Mouse (Mus musculus): ENCODE measurements around the gene Ric8a. TPM values are rescaled to one million over a fixed set of nuclear protein-coding genes. Genes with fewer than 3 reads are reported as not detected.
"Not testable (repeated sequence)": the region's sequence is repeated elsewhere in the genome, so short reads cannot be mapped to it uniquely, and the experiment has no call there.

Ric8a gene
- polyA plus RNA-seq, 1 experiment, result 71.1 TPM

DNA sequence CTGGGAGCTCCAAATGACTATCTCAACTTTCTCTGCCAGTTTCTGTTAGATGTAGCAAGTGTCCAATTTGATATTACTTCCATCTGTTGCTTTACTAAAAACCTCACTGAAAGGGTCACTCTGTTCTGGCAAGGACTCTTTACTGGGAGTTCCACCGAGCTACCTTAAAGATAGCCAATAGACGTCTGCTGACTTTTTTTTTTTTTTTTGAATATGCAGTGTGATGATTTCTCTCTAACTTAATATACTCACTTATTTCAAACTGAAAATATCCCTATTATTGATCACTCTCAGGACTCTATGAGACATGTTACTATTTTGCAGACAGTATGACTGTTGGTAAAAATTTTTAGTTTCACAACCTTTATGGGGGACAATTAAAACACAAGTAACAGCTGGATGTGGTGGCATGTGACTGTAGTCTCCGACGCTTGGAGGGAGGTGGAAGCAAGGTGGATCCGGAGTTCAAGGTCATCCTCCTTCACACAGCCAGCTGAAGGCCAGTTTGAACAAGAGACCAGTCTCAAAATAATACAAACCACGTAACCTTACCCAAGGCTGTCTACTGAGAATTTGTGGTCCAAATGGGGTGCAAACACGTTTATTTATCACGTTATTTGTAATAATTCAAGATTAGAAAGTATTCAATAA, 24.2 kb downstream of the Ric8a start:
- 4% methylated on average over 8 of the region's 8 CpGs for WGBS
- peak overlapping the region; percentile 76; the same call in 1 of the 2 replicates for H3K27ac ChIP-seq (ENCODE audit: insufficient read depth, low read length)
- TF ChIP-seq CTCF (IDR thresholded peaks at IDR 0.05; ENCODE audit: borderline replicate concordance, insufficient read depth, low read depth, low read length) (no peak), POLR2A (IDR thresholded peaks at IDR 0.05; ENCODE audit: borderline replicate concordance, insufficient read depth, low read length) (no peak)

DNA sequence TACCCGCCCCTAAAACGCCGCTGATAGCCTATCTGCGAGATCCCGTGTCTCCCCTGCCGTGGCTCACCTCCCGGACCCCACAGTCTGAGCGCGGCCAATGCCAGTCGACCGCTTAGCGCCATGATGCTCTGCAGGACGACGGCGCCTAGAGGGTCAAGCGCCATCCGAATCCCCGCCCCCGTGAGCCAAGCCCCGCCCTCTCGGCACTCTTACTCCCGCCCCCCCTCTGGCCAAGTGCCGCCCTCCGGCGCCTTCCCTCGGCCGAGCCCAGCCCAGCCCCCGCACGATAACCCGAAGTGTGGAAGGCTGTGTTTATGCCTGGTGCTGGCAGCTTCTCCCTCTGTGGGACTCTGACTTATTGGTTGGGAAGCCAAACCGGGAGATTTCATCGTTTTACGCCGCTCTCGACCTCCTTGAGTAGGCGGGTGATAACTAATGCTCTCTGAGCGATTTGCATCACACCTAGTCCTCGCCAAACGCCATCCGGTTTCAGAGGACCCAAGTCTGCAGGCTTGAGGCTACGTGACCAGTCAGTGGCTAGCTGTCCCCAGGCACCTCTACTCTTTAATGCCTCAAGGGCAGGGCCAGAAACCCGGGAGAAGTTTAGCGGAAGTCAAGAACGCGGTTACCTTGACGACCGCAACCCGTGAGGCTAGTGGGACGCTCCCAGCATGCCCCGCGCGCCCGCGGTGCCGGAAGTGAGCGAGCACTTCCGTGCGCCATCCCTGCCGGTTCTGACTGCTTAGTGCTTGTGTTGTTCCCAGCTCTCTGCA, 25.1 kb downstream of the Ric8a start, which contains the start of the genes Psmd13 and Sirt3:
TSS of gene Psmd13 (plus strand) at position 273 of the 773 bp plus-strand sequence.
TSS of gene Sirt3 (minus strand) at position 614 of the 773 bp plus-strand sequence.
- Histone ChIP-seq H3K4me3 (replicated peaks; ENCODE audit: insufficient read depth, low read depth, low read length) (peak within 1 kb of the TSS; percentile 98), H3K27me3 (ENCODE audit: control insufficient read depth, insufficient read depth, low read length) (no peaks in the 10 kb centered on the region), H3K27ac (ENCODE audit: insufficient read depth, low read length) (peak within 1 kb of the TSS; percentile 76), H3K4me1 (ENCODE audit: control insufficient read depth, insufficient read depth, low read length) (no peaks in the 10 kb centered on the region; the same call in 1 of the 2 replicates)
- DNase-seq, result peak; percentile 93 to 94
- TF ChIP-seq CTCF (IDR thresholded peaks at IDR 0.05; ENCODE audit: borderline replicate concordance, insufficient read depth, low read depth, low read length) (no peak), POLR2A (IDR thresholded peaks at IDR 0.05; ENCODE audit: borderline replicate concordance, insufficient read depth, low read length) (peak; percentile 82)
- WGBS, result under 1% methylated on average over 58 of the region's 59 CpGs

More for the DNA sequence above, 24.2 kb downstream of the Ric8a start:
- Histone ChIP-seq H3K4me3 (replicated peaks; ENCODE audit: insufficient read depth, low read depth, low read length) (peak overlapping the region; percentile 98), H3K4me1 (ENCODE audit: control insufficient read depth, insufficient read depth, low read length) (no peaks in the 10 kb centered on the region; the same call in 1 of the 2 replicates), H3K27me3 (ENCODE audit: control insufficient read depth, insufficient read depth, low read length) (no peaks in the 10 kb centered on the region)
- no peak for DNase-seq

DNA sequence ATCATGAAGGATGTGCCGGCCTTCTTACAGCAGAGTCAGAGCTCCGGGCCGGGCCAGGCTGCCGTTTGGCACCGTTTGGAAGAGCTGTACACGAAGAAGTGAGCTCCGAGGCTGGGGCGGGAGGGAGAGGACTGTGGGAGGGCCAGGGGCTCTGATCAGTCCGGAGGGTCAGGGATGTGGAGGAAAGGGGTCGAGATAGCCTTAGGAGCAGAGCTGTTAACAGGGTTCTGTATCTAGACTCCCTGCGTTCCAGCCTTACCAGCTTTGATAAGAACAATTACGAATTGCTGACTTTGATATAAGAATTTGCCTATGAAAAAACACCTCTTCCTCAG, 25.7 kb downstream of the Ric8a start:
- TF ChIP-seq CTCF (IDR thresholded peaks at IDR 0.05; ENCODE audit: borderline replicate concordance, insufficient read depth, low read depth, low read length), result no peak
- no peak for TF ChIP-seq POLR2A (IDR thresholded peaks at IDR 0.05; ENCODE audit: borderline replicate concordance, insufficient read depth, low read length)
- DNase-seq, result no peak
- Histone ChIP-seq H3K4me3 (replicated peaks; ENCODE audit: insufficient read depth, low read depth, low read length) (peak overlapping the region; percentile 98), H3K27me3 (ENCODE audit: control insufficient read depth, insufficient read depth, low read length) (no peaks in the 10 kb centered on the region), H3K27ac (ENCODE audit: insufficient read depth, low read length) (no peak overlapping the region), H3K4me1 (ENCODE audit: control insufficient read depth, insufficient read depth, low read length) (no peaks in the 10 kb centered on the region; the same call in 1 of the 2 replicates)
- WGBS, result under 1% methylated on average over 12 of the region's 12 CpGs

DNA sequence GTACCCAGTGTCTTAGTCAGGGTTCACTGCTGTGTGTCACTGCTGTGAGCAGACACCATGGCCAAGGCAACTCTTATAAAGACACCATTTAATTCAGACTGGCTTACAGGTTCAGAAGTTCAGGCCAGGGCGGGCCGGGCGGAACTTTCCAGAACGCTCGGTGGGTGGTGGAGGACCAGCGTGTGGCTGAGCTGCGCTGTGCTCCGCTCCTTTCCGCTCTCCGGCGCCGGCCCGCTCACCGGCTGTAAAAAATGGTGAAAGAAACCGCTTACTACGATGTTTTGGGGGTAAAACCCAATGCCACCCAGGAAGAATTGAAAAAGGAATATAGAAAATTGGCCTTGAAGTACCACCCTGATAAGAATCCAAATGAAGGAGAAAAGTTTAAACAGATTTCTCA, 33.9 kb downstream of the Ric8a start:
- not testable (repeated sequence) for H3K4me3 ChIP-seq (replicated peaks; ENCODE audit: insufficient read depth, low read depth, low read length); DNase-seq; H3K4me1 ChIP-seq (ENCODE audit: control insufficient read depth, insufficient read depth, low read length); H3K27me3 ChIP-seq (ENCODE audit: control insufficient read depth, insufficient read depth, low read length); H3K27ac ChIP-seq (ENCODE audit: insufficient read depth, low read length)
- 96% methylated on average over 16 of the region's 16 CpGs for WGBS

DNA sequence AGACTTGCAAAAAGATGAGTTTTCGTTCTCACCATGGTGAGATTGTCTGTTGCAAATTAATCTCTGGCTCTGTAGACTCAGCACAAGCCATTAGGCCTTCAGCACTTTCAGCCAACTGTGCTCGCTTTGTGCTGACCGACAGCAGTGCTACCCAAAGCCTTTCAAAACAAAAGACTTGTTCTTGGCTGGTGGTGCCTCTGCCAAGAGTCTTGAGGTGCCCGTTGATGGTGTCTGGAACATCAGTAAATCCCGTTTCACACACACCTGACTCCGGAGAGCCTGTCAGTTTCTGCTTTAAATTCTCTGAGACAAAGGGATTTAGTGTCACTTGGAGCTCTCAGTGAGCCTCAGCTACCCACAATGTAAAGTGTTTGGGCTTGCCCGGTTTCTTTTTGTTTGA, 37.3 kb downstream of the Ric8a start:
- TF ChIP-seq CTCF (IDR thresholded peaks at IDR 0.05; ENCODE audit: borderline replicate concordance, insufficient read depth, low read depth, low read length) (no peak), POLR2A (IDR thresholded peaks at IDR 0.05; ENCODE audit: borderline replicate concordance, insufficient read depth, low read length) (no peak)
- WGBS, result 82% methylated on average over 7 of the region's 7 CpGs

DNA sequence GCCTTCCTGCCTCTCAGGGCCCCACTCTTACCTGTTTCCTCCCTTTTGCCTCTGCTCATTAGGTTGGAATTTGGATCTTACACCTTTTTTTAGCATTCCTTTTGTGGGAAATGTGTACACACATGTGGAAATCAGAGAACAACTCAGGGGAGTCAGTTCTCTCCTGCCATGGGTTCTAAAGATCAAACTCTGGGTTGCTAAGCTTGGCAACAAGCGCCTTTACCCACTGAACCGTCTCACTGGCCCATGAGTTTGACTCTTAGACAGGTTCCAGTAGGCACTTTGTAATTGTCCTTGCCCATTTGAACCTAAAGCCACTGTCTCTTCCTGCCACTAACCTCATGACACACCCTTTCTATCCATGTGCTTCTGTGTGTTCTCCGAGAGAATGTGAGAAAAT, 37.9 kb downstream of the Ric8a start:
- Histone ChIP-seq H3K27ac (ENCODE audit: insufficient read depth, low read length) (no peak overlapping the region), H3K27me3 (ENCODE audit: control insufficient read depth, insufficient read depth, low read length) (no peaks in the 10 kb centered on the region), H3K4me3 (replicated peaks; ENCODE audit: insufficient read depth, low read depth, low read length) (no peak overlapping the region), H3K4me1 (ENCODE audit: control insufficient read depth, insufficient read depth, low read length) (no peaks in the 10 kb centered on the region)
- DNase-seq, result no peak
- no peak for TF ChIP-seq CTCF (IDR thresholded peaks at IDR 0.05; ENCODE audit: borderline replicate concordance, insufficient read depth, low read depth, low read length)
- no peak for TF ChIP-seq POLR2A (IDR thresholded peaks at IDR 0.05; ENCODE audit: borderline replicate concordance, insufficient read depth, low read length)
- 88% methylated on average over 3 of the region's 3 CpGs for WGBS

More for the DNA sequence above, 37.3 kb downstream of the Ric8a start:
- Histone ChIP-seq H3K27ac (ENCODE audit: insufficient read depth, low read length) (no peak overlapping the region), H3K4me3 (replicated peaks; ENCODE audit: insufficient read depth, low read depth, low read length) (no peak overlapping the region), H3K4me1 (ENCODE audit: control insufficient read depth, insufficient read depth, low read length) (no peaks in the 10 kb centered on the region), H3K27me3 (ENCODE audit: control insufficient read depth, insufficient read depth, low read length) (no peaks in the 10 kb centered on the region)
- no peak for DNase-seq

DNA sequence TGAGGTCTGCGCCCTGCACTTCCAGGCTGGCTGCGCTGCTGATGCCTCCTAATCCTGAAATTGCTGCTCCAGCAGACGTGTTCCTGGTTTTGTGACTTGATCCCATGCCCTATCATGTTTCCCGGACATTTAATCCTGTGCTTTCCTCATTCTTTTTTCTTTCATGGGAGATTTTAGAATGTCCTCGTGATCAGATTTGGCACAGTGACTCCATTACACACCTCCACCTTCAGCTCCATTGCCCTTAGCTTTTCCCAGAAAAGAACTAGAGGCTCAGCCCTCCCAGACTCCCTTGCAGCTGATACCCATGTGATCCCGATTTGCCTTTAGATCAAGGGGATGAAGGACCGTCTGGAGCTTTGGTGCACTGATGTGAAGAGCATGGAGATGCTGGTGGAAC, 41.1 kb downstream of the Ric8a start:
- H3K27ac ChIP-seq (ENCODE audit: insufficient read depth, low read length), result no peak overlapping the region
- no peaks in the 10 kb centered on the region for H3K27me3 ChIP-seq (ENCODE audit: control insufficient read depth, insufficient read depth, low read length)
- no peak for TF ChIP-seq CTCF (IDR thresholded peaks at IDR 0.05; ENCODE audit: borderline replicate concordance, insufficient read depth, low read depth, low read length)
- no peak for TF ChIP-seq POLR2A (IDR thresholded peaks at IDR 0.05; ENCODE audit: borderline replicate concordance, insufficient read depth, low read length)
- no peak overlapping the region for H3K4me3 ChIP-seq (replicated peaks; ENCODE audit: insufficient read depth, low read depth, low read length)
- no peak for DNase-seq
- WGBS, result 90% methylated on average over 7 of the region's 7 CpGs
- H3K4me1 ChIP-seq (ENCODE audit: control insufficient read depth, insufficient read depth, low read length), result no peaks in the 10 kb centered on the region

DNA sequence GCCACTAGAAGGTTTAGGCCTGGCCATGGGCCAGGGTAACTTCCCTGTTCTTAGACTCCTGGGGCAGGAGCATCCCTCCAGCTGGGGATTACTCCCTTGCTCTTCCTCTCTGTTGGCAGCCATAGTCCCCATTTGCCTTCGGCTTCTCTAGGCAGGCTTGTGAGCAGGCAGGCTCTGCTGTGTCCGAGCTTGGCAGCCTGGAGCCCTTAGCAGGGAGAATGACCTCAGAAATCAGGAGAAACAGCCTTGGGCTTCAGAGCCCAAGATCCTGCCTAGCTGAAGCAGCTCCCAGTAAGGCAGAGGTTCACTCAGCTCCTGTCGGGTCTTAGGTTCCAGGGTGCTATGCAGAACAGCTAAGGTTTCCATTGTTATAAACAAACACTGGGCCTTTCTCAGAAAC, 42.4 kb downstream of the Ric8a start:
- no peaks in the 10 kb centered on the region for H3K4me1 ChIP-seq (ENCODE audit: control insufficient read depth, insufficient read depth, low read length)
- DNase-seq, result no peak
- TF ChIP-seq CTCF (IDR thresholded peaks at IDR 0.05; ENCODE audit: borderline replicate concordance, insufficient read depth, low read depth, low read length) (no peak), POLR2A (IDR thresholded peaks at IDR 0.05; ENCODE audit: borderline replicate concordance, insufficient read depth, low read length) (no peak)
- no peak overlapping the region for H3K27ac ChIP-seq (ENCODE audit: insufficient read depth, low read length)
- H3K4me3 ChIP-seq (replicated peaks; ENCODE audit: insufficient read depth, low read depth, low read length), result no peak overlapping the region
- 59% methylated on average over 3 of the region's 3 CpGs for WGBS
- H3K27me3 ChIP-seq (ENCODE audit: control insufficient read depth, insufficient read depth, low read length), result no peaks in the 10 kb centered on the region
